Mouse (Mus musculus) right cerebral cortex, adult 2 months (tissue): ENCODE data around the gene Slc38a1.
A peak's percentile ranks its signal among the peaks of the same experiment; 100 is the strongest.
"Not testable (repeated sequence)": the region's sequence is repeated elsewhere in the genome, so short reads cannot be mapped to it uniquely, and the experiment has no call there.

ENCODE experiments used
- DNase-seq, 2 experiments: peaks; one replicate each; pipeline ENCODE4 v3.0.0; 2021 to 2022; ENCODE audit warnings: low spot score in 2 of 2

Gene Slc38a1

GRCm38 (mm10) chr15:96658275-96658602 lies 15.5 kb upstream of the Slc38a1 start:
- no peak for DNase-seq

- no peak for DNase-seq
These were observed 15.0 kb upstream of the Slc38a1 start for GRCm38 (mm10) chr15:96657576-96658274.

- DNase-seq, result no peak
These were observed 12.8 kb upstream of the Slc38a1 start for GRCm38 (mm10) chr15:96655514-96655913.

DNA sequence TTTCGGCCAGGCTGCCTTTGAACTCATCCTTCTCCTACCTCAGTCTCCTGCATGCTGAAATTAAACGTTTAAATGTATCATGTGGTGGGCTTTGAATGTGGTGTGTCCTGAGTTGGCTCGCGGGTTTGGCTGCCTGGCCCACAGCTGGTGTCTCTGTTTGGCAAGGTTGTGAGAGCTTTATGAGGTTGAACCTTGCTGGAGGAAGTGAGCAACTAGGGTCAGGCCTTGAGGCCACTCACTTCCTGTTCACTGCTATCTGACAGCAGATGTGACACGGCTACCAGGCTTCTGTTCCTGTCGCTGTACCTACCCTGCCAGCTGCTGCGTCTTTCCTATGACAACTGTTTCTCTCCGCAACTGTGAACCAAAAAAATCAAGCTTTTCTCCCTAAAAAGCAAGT lies 12.0 kb upstream of the Slc38a1 start:
- DNase-seq, result no peak

- no peak for DNase-seq
These were observed 10.3 kb upstream of the Slc38a1 start for GRCm38 (mm10) chr15:96653011-96653410.

- DNase-seq, result no peak
These were observed 9.8 kb upstream of the Slc38a1 start for GRCm38 (mm10) chr15:96652531-96652930.

DNA sequence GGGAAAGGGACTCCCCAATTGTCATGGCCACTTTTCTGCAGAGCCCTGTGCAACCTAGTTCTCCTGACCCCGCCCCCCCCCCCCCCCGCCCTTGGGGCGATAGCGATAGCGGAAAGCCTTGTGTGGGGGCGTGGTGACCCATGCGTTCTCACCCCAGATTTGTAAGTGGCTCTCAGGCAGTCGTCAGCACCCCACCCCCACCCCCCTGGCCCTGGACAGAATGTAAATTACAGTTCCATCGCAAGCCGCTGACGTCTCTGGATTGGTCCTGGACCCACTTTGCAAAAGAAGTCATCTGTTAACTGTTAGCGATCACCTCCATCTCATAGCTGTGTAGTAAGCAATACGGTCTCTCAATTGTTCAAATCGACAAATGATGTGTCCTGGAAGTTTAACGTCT lies 4.7 kb upstream of the Slc38a1 start:
- DNase-seq, result no peak

GRCm38 (mm10) chr15:96641821-96642435 lies 785 bp downstream of the Slc38a1 start:
- DNase-seq, result peak; percentile 38 to 39

GRCm38 (mm10) chr15:96641111-96641820 lies 1.4 kb downstream of the Slc38a1 start:
- peak; percentile 67 to 76 for DNase-seq

DNA sequence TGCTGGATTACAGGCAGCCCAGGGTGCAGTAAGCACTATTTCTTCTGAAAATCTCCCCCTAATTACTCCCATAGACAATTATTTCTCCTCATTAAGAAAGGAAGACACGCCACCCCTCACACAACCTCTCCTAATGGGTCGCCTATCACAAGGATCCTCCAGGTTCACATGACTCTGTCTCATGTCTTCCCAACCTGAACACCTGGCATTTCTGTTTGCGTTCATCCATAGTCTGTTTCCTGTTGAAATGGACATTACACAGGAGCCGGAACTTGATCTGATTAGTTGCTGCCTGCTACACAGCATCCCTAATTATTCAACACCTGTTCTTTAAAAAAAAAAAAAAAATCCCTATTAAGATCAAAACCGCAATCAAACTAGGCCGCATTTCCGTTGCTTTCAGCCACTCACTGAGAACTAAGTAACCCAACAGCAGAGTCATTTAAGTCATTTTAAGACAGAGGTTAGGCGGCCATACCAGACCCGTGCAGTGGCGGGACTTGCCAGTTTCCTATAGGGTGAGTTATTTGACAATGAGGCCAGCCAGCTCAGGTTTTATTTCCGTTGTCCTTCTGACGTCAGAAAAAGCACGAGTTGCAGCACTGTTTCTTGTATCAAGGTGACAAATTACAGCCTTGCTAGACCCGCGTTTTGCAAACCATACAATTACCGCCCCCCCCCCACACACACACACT lies 2.3 kb downstream of the Slc38a1 start:
- peak; percentile 24 to 56 for DNase-seq

GRCm38 (mm10) chr15:96639630-96640029 lies 3.1 kb downstream of the Slc38a1 start:
- no peak for DNase-seq

GRCm38 (mm10) chr15:96638656-96639055 lies 4.1 kb downstream of the Slc38a1 start:
- DNase-seq, result no peak

- no peak for DNase-seq
These were observed 4.5 kb downstream of the Slc38a1 start for GRCm38 (mm10) chr15:96638173-96638572.

DNA sequence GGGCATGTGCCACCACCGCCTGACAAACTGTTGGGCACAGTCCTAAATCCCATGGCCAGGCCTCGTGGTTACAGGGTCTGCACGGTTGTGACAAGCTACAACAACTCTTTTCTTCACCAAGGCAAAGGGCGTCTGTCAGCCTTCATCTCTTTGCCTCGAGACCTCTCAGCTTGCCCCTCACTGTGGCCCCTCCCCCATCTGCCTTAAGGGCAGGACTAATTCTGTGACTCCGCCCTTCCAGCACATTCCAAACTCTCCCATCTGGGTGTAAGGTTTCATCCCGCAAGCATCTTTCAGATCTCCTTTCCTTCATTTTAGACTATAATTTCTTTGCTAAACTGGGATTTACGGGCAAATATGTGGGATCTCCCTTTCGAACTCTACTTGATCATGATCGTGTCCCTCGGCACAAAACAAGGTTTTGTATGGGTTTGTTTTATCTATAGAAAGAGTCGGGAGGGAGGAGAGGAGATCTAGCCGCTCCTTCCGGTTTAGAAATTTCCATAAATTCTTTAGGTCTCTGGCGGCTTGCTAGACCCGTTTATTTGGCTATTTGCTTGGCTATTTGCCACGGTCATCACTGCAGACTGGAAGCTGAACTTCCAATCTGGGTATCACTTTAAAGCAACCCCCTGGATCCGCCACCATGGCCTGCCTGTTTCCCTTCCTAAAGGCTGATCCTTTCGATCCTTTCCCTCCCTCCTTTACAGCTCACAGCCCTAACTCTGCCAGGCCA lies 7.9 kb downstream of the Slc38a1 start:
- DNase-seq, result no peak

DNA sequence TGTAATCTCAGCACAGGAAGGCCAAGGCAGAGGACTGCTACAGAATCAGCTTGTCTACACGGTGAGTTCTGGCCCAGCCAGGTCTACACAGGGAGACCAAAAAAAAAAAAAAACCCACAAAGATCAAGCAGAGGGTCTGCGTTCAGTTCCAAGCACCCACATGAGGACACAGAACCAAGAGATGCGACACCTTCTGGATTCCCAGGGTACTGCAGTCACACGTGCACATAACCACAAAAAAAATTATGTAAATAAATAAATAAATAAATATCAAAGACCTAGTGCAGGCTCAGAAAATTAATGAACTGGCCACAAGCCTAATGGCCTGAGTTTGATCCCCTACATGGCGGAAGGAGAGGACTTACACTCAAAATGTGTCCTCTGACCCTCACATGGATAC lies 10.5 kb downstream of the Slc38a1 start:
- DNase-seq, result no peak

DNA sequence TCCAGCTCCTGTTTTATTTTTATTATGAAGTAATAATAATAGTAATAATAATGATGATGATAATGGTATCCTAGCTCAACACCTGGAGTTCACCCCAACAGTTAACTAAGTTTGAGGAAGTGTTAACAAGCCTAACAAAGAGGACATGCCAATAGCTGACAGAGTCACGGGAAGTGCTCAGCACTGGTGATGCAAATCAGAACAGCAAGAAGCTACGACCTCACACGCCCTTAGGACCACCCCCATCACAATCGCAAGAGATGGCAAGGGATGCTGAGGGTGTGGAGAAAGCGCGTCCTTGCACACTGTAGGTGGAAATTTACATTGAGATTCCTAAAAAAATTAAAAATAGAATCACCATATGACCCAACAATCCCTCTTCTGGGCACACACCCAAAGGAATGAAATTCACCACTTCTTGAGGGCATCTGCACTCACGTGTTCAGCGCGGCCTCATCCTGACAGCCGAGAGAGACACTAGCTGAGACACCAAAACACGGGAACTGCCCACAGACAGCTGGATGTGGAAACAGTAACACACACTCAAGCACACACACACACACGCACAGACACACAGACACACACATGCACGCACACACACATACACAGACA lies 11.5 kb downstream of the Slc38a1 start:
- no peak for DNase-seq

DNA sequence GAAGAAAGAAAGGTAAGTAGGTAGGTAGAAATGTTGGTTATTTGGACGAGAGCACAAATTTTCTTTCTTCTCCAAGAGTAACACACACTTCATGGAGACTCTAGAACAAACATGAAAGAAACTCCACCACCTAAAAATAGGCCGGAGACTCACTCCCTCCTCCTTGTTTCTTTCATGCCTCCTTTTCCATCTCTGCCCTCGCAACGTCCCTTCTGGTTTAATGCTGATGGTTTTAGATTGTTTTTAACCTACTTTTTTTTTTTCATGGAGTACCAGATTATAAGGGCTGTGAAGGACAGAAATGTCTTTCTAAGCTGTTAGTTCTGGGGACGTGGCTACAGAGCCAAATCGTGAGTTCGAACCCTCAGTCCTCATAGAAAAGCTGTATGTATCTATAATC lies 14.5 kb downstream of the Slc38a1 start:
- DNase-seq, result peak in 1 of 2 experiments; percentile 31

DNA sequence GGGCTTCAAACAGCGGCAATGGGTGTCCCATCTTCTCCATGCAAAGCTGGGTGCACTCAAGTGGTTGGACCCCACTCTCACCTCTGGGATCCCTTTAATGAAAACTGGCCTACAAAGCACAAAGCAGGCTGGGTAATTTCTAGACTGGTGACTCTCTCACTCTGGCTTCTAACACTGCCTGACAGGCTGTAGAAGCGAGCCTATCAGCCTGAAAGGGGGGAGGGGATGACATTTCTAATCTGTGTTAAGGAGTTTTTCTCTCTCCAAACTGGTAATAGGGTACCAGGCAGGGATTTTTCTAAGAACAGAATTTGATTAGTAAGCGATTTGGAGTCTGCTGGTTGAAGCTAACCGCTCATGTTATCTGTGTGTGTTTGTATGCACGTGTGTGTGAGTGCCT lies 15.8 kb downstream of the Slc38a1 start:
- no peak for DNase-seq

- DNase-seq, result not testable (repeated sequence)
These were observed 17.7 kb downstream of the Slc38a1 start for GRCm38 (mm10) chr15:96625012-96625411.

DNA sequence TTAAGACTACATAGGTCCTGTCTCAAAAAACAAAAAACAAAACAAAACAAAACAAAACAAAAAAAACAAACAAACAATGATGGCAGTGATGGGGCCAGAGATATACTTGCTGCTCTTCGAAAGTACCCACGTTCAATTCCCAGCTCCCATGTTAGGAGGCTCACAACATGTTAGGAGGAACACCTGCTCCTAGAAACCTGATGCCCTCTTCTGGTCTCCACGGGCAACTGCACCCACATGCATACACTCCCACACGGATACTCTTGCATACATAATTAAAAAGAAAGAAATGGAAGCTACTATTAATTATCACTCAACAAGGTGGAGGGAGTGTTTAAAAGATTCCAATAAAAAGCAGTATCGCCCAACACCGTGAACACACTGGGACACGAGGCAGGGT lies 20.3 kb downstream of the Slc38a1 start:
- no peak for DNase-seq

DNA sequence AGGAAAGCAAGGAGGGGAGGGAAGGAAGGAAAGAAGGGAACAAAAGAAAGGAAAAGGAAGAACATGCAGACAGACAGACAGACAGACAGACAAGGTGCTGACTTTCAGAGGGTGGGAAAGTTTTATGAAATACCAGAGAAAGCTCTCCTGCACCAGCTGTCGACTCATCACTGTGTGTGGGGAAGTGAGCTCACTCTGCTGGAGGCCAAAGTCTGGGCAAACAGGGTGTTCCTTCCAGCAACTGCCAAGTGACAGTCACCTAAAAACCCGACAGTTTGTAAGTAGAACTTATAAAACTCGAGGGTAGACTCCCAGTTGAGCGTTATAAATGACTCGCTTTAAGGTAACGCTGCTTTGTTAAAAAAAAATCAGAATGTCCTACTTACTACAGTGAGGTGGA lies 21.0 kb downstream of the Slc38a1 start:
- no peak for DNase-seq
